Mouse (Mus musculus): ENCODE measurements at regions not wholly inside any gene's neighbourhood (a gene's known extent, or its start where the extent isn't known, plus 50 kb on each side); places are given as distances from the start of the nearest gene placed in this dataset.

- Histone ChIP-seq H3K4me1 (ENCODE audit: control insufficient read depth, insufficient read depth, insufficient read length) (no peaks in the 10 kb centered on the region), H3K27me3 (ENCODE audit: control insufficient read depth, insufficient read depth, low read length) (no peaks in the 10 kb centered on the region), H3K4me3 (ENCODE audit: extremely low read depth, insufficient read depth, insufficient read length) (no peak overlapping the region), H3K36me3 (ENCODE audit: control insufficient read depth, insufficient read depth, low read length) (no peaks in the 10 kb centered on the region), H3K27ac (ENCODE audit: insufficient read depth, low read length) (no peak overlapping the region)
- WGBS, result 82% methylated on average over 8 of the region's 8 CpGs
- no peak for DNase-seq (ENCODE audit: low read depth in 1 of 2, low spot score in 2 of 2)
- no peak for TF ChIP-seq CTCF (IDR thresholded peaks at IDR 0.05; ENCODE audit: extremely low read depth, insufficient read depth, insufficient read length, insufficient replicate concordance)
- TF ChIP-seq POLR2A (IDR thresholded peaks at IDR 0.05; ENCODE audit: low read depth, low read length), result no peak
Measured at GRCm38 (mm10) chr1:159160035-159160960, 71.8 kb upstream of the Cop1 start.

- DNase-seq (ENCODE audit: low read depth in 1 of 2, low spot score in 2 of 2), result no peak
- WGBS, result 62% methylated on average over 4 of the region's 4 CpGs
- TF ChIP-seq POLR2A (IDR thresholded peaks at IDR 0.05; ENCODE audit: low read depth, low read length) (no peak), CTCF (IDR thresholded peaks at IDR 0.05; ENCODE audit: extremely low read depth, insufficient read depth, insufficient read length, insufficient replicate concordance) (no peak)
- no peaks in the 10 kb centered on the region for H3K4me1 ChIP-seq (ENCODE audit: control insufficient read depth, insufficient read depth, insufficient read length)
- no peak overlapping the region for H3K27ac ChIP-seq (ENCODE audit: insufficient read depth, low read length)
- no peak overlapping the region for H3K4me3 ChIP-seq (ENCODE audit: extremely low read depth, insufficient read depth, insufficient read length)
- no peaks in the 10 kb centered on the region for H3K36me3 ChIP-seq (ENCODE audit: control insufficient read depth, insufficient read depth, low read length)
- H3K27me3 ChIP-seq (ENCODE audit: control insufficient read depth, insufficient read depth, low read length), result no peaks in the 10 kb centered on the region
Measured at GRCm38 (mm10) chr1:159163113-159163885, 68.8 kb upstream of the Cop1 start.

DNA sequence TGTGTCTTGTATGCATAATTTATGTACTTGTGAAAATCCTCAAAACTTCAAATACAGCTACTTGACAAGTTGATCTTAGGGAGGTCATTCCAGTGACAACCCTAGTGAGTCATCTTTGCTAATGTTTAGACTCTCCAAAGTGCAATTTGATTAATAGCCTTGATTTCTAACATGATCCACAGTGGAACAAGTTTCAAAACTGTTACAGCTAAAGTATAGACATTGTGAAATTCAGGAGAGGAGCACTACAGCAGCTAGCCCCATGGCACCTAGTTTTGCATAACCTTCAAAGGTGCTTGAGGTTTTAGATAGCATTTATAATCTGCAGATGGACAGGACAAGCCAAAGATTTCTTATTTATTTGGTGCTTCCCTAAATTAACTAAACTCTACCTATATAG is 50.1 kb upstream of the Cop1 start:
- Histone ChIP-seq H3K4me3 (ENCODE audit: extremely low read depth, insufficient read depth, insufficient read length) (no peak overlapping the region), H3K36me3 (ENCODE audit: control insufficient read depth, insufficient read depth, low read length) (no peaks in the 10 kb centered on the region), H3K27ac (ENCODE audit: insufficient read depth, low read length) (no peak overlapping the region), H3K4me1 (ENCODE audit: control insufficient read depth, insufficient read depth, insufficient read length) (no peaks in the 10 kb centered on the region), H3K27me3 (ENCODE audit: control insufficient read depth, insufficient read depth, low read length) (no peaks in the 10 kb centered on the region)
- no peak for DNase-seq (ENCODE audit: low read depth in 1 of 2, low spot score in 2 of 2)
- TF ChIP-seq POLR2A (IDR thresholded peaks at IDR 0.05; ENCODE audit: low read depth, low read length), result no peak
- TF ChIP-seq CTCF (IDR thresholded peaks at IDR 0.05; ENCODE audit: extremely low read depth, insufficient read depth, insufficient read length, insufficient replicate concordance), result no peak

All from spleen, adult 2 months (tissue).